11 mouse cellular contexts compared by ENCODE assay signal in genomic region chr1:133918088-133918470, GRCm38 (mm10). TPM values are rescaled to one million over a fixed set of nuclear protein-coding genes. Genes with fewer than 3 reads are reported as not detected.
DNase-seq lines count a peak whose midpoint lies in the region; ATAC-seq and TF ChIP-seq lines count a peak whose summit lies in the region.
"Had no signal": no experiment of that assay in that cellular context is flagged by ENCODE, and none has a peak within 500 bp of the region (broad histone marks: within the 10 kb centered on the region; RNA-seq: fewer than 3 reads in every experiment).

No protein-coding gene starts in this region.

- H3K4me2 ChIP-seq in neural tube, embryonic 12.5 days (replicated peaks) = peak overlapping the region; percentile 20
- H3K4me2 ChIP-seq in forebrain, postnatal 0 days (ENCODE audit: low read depth) = no peak overlapping the region
- peak overlapping the region; percentile 35 for H3K4me2 ChIP-seq in lung, embryonic 14.5 days
- H3K4me2 ChIP-seq in stomach, embryonic 15.5 days = no peak overlapping the region

- no peak overlapping the region for H3K4me3 ChIP-seq in neural tube, embryonic 12.5 days
- no peak overlapping the region for H3K4me3 ChIP-seq in forebrain, postnatal 0 days (ENCODE audit: low read depth, low read length)
- H3K4me3 ChIP-seq in lung, embryonic 14.5 days (ENCODE audit: low read depth, low read length) = no peak overlapping the region
- H3K4me3 ChIP-seq in stomach, embryonic 15.5 days (replicated peaks) = no peak overlapping the region

- H3K27me3 ChIP-seq in neural tube, embryonic 12.5 days (replicated peaks) = no peaks in the 10 kb centered on the region
- no peaks in the 10 kb centered on the region for H3K27me3 ChIP-seq in forebrain, postnatal 0 days (ENCODE audit: insufficient read depth, low read length)
- no peaks in the 10 kb centered on the region for H3K27me3 ChIP-seq in lung, embryonic 14.5 days (ENCODE audit: insufficient read depth, low read length)
- H3K27me3 ChIP-seq in stomach, embryonic 15.5 days (replicated peaks) = 0 out of 2 replicates have a peak, but pooled peaks cover 4% of the 10 kb centered on the region

- H3K9ac ChIP-seq in neural tube, embryonic 12.5 days = 0 out of 2 replicates have a peak overlapping the region, but pooled peaks have one; percentile 21
- H3K9ac ChIP-seq in forebrain, postnatal 0 days = no peak overlapping the region
- H3K9ac ChIP-seq in lung, embryonic 14.5 days = 0 out of 2 replicates have a peak overlapping the region, but pooled peaks have one; percentile 2
- no peak overlapping the region for H3K9ac ChIP-seq in stomach, embryonic 15.5 days

- H3K36me3 ChIP-seq in neural tube, embryonic 12.5 days = no peaks in the 10 kb centered on the region
- H3K36me3 ChIP-seq in forebrain, postnatal 0 days (ENCODE audit: insufficient read depth) = no peaks in the 10 kb centered on the region
- no peaks in the 10 kb centered on the region for H3K36me3 ChIP-seq in lung, embryonic 14.5 days (ENCODE audit: insufficient read depth)
- no peaks in the 10 kb centered on the region for H3K36me3 ChIP-seq in stomach, embryonic 15.5 days

- H3K4me1 ChIP-seq in neural tube, embryonic 12.5 days = peaks cover 33% of the 10 kb centered on the region
- H3K4me1 ChIP-seq in forebrain, postnatal 0 days (ENCODE audit: insufficient read depth) = peaks cover 6% of the 10 kb centered on the region
- H3K4me1 ChIP-seq in lung, embryonic 14.5 days (ENCODE audit: insufficient read depth) = peaks cover 61% of the 10 kb centered on the region
- H3K4me1 ChIP-seq in stomach, embryonic 15.5 days = peaks cover 42% of the 10 kb centered on the region

- 43% methylated on average over 6 of the region's 6 CpGs for WGBS in neural tube, embryonic 12.5 days
- WGBS in forebrain, postnatal 0 days = 32% methylated on average over 6 of the region's 6 CpGs
- WGBS in lung, embryonic 14.5 days = 55% methylated on average over 6 of the region's 6 CpGs
- 59% methylated on average over 6 of the region's 6 CpGs for WGBS in stomach, embryonic 15.5 days

- DNase-seq in neural tube, embryonic 10.5 days (ENCODE audit: extremely low spot score, low spot score) = no peak
- no peak for DNase-seq in forebrain, postnatal 0 days
- DNase-seq in lung, embryonic 14.5 days = peak; percentile 64
- no peak for DNase-seq in cerebellum, adult 9-11 months
- DNase-seq in natural killer cell, adult 2 months (ENCODE audit: low spot score in 2 of 2) = no peak
- DNase-seq in cerebellum, adult 9-10 months = no peak
- DNase-seq: embryo, embryonic 11 days; thymus, adult 2 months had no signal

- no peak for TF ChIP-seq CTCF in forebrain, postnatal 0 days (IDR thresholded peaks at IDR 0.05; ENCODE audit: low read depth)
- TF ChIP-seq CTCF in lung, embryonic 14.5 days (IDR thresholded peaks at IDR 0.05; ENCODE audit: low read depth) = no peak

- no peaks in the 10 kb centered on the region for H3K9me3 ChIP-seq in neural tube, embryonic 12.5 days
- H3K9me3 ChIP-seq in forebrain, postnatal 0 days (ENCODE audit: low read length) = no peaks in the 10 kb centered on the region
- H3K9me3 ChIP-seq in lung, embryonic 14.5 days (ENCODE audit: low read depth, low read length) = no peaks in the 10 kb centered on the region
- no peaks in the 10 kb centered on the region for H3K9me3 ChIP-seq in stomach, embryonic 15.5 days

- H3K27ac ChIP-seq in neural tube, embryonic 12.5 days = no peak overlapping the region
- H3K27ac ChIP-seq in forebrain, postnatal 0 days (ENCODE audit: low read depth, low read length) = 0 out of 2 replicates have a peak overlapping the region, but pooled peaks have one; percentile 21
- peak overlapping the region; percentile 58 for H3K27ac ChIP-seq in lung, embryonic 14.5 days (ENCODE audit: low read depth)
- peak overlapping the region; percentile 41; the same call in 1 of the 2 replicates for H3K27ac ChIP-seq in stomach, embryonic 15.5 days

- no peak for ATAC-seq in neural tube, embryonic 12.5 days (ENCODE audit: low FRiP score, low read depth)
- peak; percentile 32; the same call in 1 of the 2 replicates for ATAC-seq in forebrain, postnatal 0 days
- ATAC-seq in lung, embryonic 14.5 days (ENCODE audit: insufficient read depth) = no peak
- ATAC-seq in stomach, embryonic 15.5 days (ENCODE audit: insufficient read depth, low FRiP score, low read depth) = no peak

RNA-seq across cellular contexts. Expression of gene Prelp, which starts 3.1 kb away (rescaled TPM):
- 3.5 and 4.9 TPM in 2 replicates for polyA plus RNA-seq in neural tube, embryonic 12.5 days (2016; fragmentation: Nextera tagmentation; extraction: Ambion mirVana)
- total RNA-seq in forebrain, postnatal 0 days (2014; rRNA removed) = 1.8 and 2.4 TPM in 2 replicates
- polyA plus RNA-seq in forebrain, postnatal 0 days (2015; fragmentation: Nextera tagmentation; extraction: Ambion mirVana) = 3.8 and 5.0 TPM in 2 replicates
- 17.2 and 17.6 TPM in 2 replicates for polyA plus RNA-seq in lung, embryonic 14.5 days (2014; fragmentation: Nextera tagmentation; extraction: Ambion mirVana)
- polyA plus RNA-seq in stomach, embryonic 15.5 days (2015; fragmentation: Nextera tagmentation; extraction: Ambion mirVana) = 2.2 and 2.4 TPM in 2 replicates
- total RNA-seq: monocyte, adult 5-6 weeks had no signal

RNA-seq across cellular contexts. Expression of gene Optc, which starts 10.3 kb away (rescaled TPM):
- 2.1 and 2.9 TPM in 2 replicates for polyA plus RNA-seq in neural tube, embryonic 12.5 days (2016; fragmentation: Nextera tagmentation; extraction: Ambion mirVana)
- 2.9 and 5.1 TPM in 2 replicates for total RNA-seq in forebrain, postnatal 0 days (2014; rRNA removed)
- polyA plus RNA-seq in forebrain, postnatal 0 days (2015; fragmentation: Nextera tagmentation; extraction: Ambion mirVana) = 1.8 and 2.4 TPM in 2 replicates
- polyA plus RNA-seq in lung, embryonic 14.5 days (2014; fragmentation: Nextera tagmentation; extraction: Ambion mirVana) = 0.62 and 1.0 TPM in 2 replicates
- 1.7 and 1.8 TPM in 2 replicates for polyA plus RNA-seq in stomach, embryonic 15.5 days (2015; fragmentation: Nextera tagmentation; extraction: Ambion mirVana)
- total RNA-seq: monocyte, adult 5-6 weeks had no signal

Comparison
In these comparisons a context has a peak if more than half of its experiments do, and no peak if none do; other contexts are left out.
1. H3K4me2 ChIP-seq: peak in neural tube, embryonic 12.5 days (single experiment) and lung, embryonic 14.5 days (single experiment); none in forebrain, postnatal 0 days (single experiment) and stomach, embryonic 15.5 days (single experiment).
2. H3K9ac ChIP-seq: peak in neural tube, embryonic 12.5 days (single experiment) and lung, embryonic 14.5 days (single experiment); none in forebrain, postnatal 0 days (single experiment) and stomach, embryonic 15.5 days (single experiment).